Mouse (Mus musculus): Measurements from ENCODE around the gene Plac9b.
"Not testable (repeated sequence)": the region's sequence is repeated elsewhere in the genome, so short reads cannot be mapped to it uniquely, and the experiment has no call there.

DNA sequence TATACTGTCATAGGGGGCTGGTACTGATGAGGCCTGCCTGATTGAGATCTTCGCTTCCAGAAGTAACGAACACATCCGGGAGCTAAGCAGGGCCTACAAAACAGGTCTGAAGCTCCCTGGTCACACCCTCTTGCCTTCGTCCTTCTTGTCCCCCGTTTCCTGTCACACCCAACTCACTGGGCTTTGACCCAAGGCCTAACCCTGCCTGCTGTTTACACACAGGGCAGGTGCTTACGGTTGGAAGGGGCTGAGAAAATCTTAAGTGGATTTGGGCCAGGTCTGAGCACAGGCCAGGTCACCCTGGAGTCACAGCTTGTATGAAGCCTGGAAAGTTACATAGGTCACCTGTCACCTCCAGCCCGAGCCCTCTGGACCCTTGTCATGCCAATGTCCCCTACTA lies 26.2 kb downstream of the Plac9b start:
- not testable (repeated sequence) for TF ChIP-seq CTCF (IDR thresholded peaks at IDR 0.05; ENCODE audit: low read depth, low read length); POLR2A (IDR thresholded peaks at IDR 0.05; ENCODE audit: borderline replicate concordance, low read depth, low read length)

Data from bone marrow macrophage, adult 2 months (primary cell).